Comparison of ENCODE assay signal across 21 mouse cellular contexts in the genomic region with DNA sequence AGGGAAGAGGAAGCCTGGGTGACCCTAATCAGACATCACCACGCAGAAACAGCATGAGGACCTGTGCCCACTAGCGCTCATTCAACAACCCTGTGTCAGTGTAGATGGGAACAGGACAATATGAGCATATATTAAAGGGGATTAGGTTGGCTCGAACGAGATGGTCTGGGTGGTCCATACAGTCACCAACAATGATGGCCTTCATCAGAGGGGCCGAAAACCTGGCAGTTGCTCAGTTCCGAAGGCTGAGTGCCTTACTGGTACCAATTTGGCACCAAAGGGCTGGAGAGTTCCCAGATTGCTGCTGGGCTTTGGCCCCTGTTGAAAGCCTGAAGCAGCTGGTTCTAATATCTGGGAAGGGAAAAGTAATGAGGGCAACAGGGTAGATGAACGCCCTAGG. TPM values are rescaled to one million over a fixed set of nuclear protein-coding genes. Genes with fewer than 3 reads are reported as not detected.
DNase-seq lines count a peak whose midpoint lies in the region; ATAC-seq lines count a peak whose summit lies in the region.
"Had no signal": no experiment of that assay in that cellular context is flagged by ENCODE, and none has a peak within 500 bp of the region (broad histone marks: within the 10 kb centered on the region; RNA-seq: fewer than 3 reads in every experiment).

No protein-coding gene starts in this region.

- peak; percentile 82 for ATAC-seq in forebrain, embryonic 15.5 days (replicated peaks)
- ATAC-seq: CD4-positive, CD25-positive, alpha-beta regulatory T cell, adult 4 months had no signal

- H3K9ac ChIP-seq in forebrain, embryonic 15.5 days (replicated peaks) = no peak overlapping the region
- H3K9ac ChIP-seq: embryonic facial prominence, embryonic 12.5 days; heart, embryonic 13.5 days; kidney, embryonic 15.5 days; midbrain, embryonic 12.5 days; neural tube, embryonic 12.5 days had no signal

- WGBS in heart, embryonic 10.5 days = 75% methylated on average over 7 of the region's 7 CpGs
- WGBS in forebrain, embryonic 15.5 days = 44% methylated on average over 7 of the region's 7 CpGs

- DNase-seq in heart, embryonic 10.5 days (ENCODE audit: low spot score) = peak; percentile 58
- DNase-seq in heart, postnatal 25 days (ENCODE audit: low spot score) = no peak
- DNase-seq in right cerebral cortex, postnatal 10 days (ENCODE audit: low spot score in 2 of 2) = peak; percentile 77 to 81
- no peak for DNase-seq in right cerebral cortex, postnatal 14 days
- peak; percentile 66 to 70 for DNase-seq in layer of hippocampus, postnatal 10 days (ENCODE audit: low spot score in 2 of 2)
- no peak for DNase-seq in lung, postnatal 10 days
- no peak for DNase-seq in lung, postnatal 4 days
- DNase-seq: adrenal gland, adult 2 months; gastrocnemius, postnatal 36 days; thymus, postnatal 4 days had no signal

- H3K27me3 ChIP-seq in heart, embryonic 10.5 days (ENCODE audit: insufficient read depth, poor library complexity, severe bottlenecking) = peaks cover 9% of the 10 kb centered on the region; the same call in 1 of the 2 replicates
- no peaks in the 10 kb centered on the region for H3K27me3 ChIP-seq in forebrain, embryonic 15.5 days
- H3K27me3 ChIP-seq: neural tube, embryonic 12.5 days had no signal

- H3K27ac ChIP-seq in heart, embryonic 10.5 days = no peak overlapping the region
- 0 out of 2 replicates have a peak overlapping the region, but pooled peaks have one; percentile 31 for H3K27ac ChIP-seq in forebrain, embryonic 15.5 days (replicated peaks)
- H3K27ac ChIP-seq: embryonic facial prominence, embryonic 12.5 days; heart, embryonic 13.5 days; kidney, embryonic 15.5 days; midbrain, embryonic 12.5 days; neural tube, embryonic 12.5 days had no signal

- intact Hi-C loops in heart, postnatal 25 days (cut with DNase I) = loop anchor here (5.0 kb wide), 2 partner anchors 224 to 279 kb away; no protein-coding TSS in a partner anchor

- H3K36me3 ChIP-seq in heart, embryonic 10.5 days = no peaks in the 10 kb centered on the region
- no peaks in the 10 kb centered on the region for H3K36me3 ChIP-seq in forebrain, embryonic 15.5 days
- H3K36me3 ChIP-seq: embryonic facial prominence, embryonic 12.5 days; heart, embryonic 13.5 days; kidney, embryonic 15.5 days; midbrain, embryonic 12.5 days; neural tube, embryonic 12.5 days had no signal

- H3K4me1 ChIP-seq in heart, embryonic 10.5 days = no peaks in the 10 kb centered on the region
- 0 out of 2 replicates have a peak, but pooled peaks cover 7% of the 10 kb centered on the region for H3K4me1 ChIP-seq in forebrain, embryonic 15.5 days
- H3K4me1 ChIP-seq: embryonic facial prominence, embryonic 12.5 days; kidney, embryonic 15.5 days; midbrain, embryonic 12.5 days; neural tube, embryonic 12.5 days had no signal

- H3K4me3 ChIP-seq in heart, embryonic 10.5 days = no peak overlapping the region
- H3K4me3 ChIP-seq in forebrain, embryonic 15.5 days = no peak overlapping the region
- H3K4me3 ChIP-seq: embryonic facial prominence, embryonic 12.5 days; heart, embryonic 13.5 days; kidney, embryonic 15.5 days; midbrain, embryonic 12.5 days; neural tube, embryonic 12.5 days had no signal

- no peaks in the 10 kb centered on the region for H3K9me3 ChIP-seq in heart, embryonic 10.5 days
- H3K9me3 ChIP-seq in forebrain, embryonic 15.5 days = no peaks in the 10 kb centered on the region
- H3K9me3 ChIP-seq: embryonic facial prominence, embryonic 12.5 days; heart, embryonic 13.5 days; kidney, embryonic 15.5 days; midbrain, embryonic 12.5 days; neural tube, embryonic 12.5 days had no signal

- no peak overlapping the region for H3K4me2 ChIP-seq in forebrain, embryonic 15.5 days (replicated peaks)
- H3K4me2 ChIP-seq: embryonic facial prominence, embryonic 12.5 days; heart, embryonic 13.5 days; kidney, embryonic 15.5 days; midbrain, embryonic 12.5 days; neural tube, embryonic 12.5 days had no signal

RNA-seq across cellular contexts. Expression of gene Mc3r, which starts 25.4 kb away (rescaled TPM):
- polyA plus RNA-seq in heart, embryonic 10.5 days (2016; fragmentation: Nextera tagmentation; extraction: Ambion mirVana) = not detected in 2 replicates
- total RNA-seq in heart, postnatal 25 days (2021) = not detected
- 0.18 and 0.24 TPM in 2 replicates for polyA plus RNA-seq in forebrain, embryonic 15.5 days (2015; fragmentation: Nextera tagmentation; extraction: Ambion mirVana)
- under 1 TPM; 0.29 to 0.39 TPM for total RNA-seq in layer of hippocampus, postnatal 10 days (2021)
- total RNA-seq: adrenal gland, adult 2 months; common myeloid progenitor, adult 5-6 weeks; gastrocnemius, postnatal 36 days; hematopoietic stem cell, adult 5-6 weeks had no signal
- polyA plus RNA-seq: CD4-positive, CD25-positive, alpha-beta regulatory T cell, adult 4 months; embryonic facial prominence, embryonic 12.5 days; heart, embryonic 13.5 days; intestine, embryonic 14.5 days; kidney, embryonic 15.5 days; midbrain, embryonic 12.5 days; neural tube, embryonic 12.5 days; spleen, adult 2 months had no signal

Comparison
In these comparisons a context has a peak if more than half of its experiments do, and no peak if none do; other contexts are left out.
1. DNase-seq: peak in heart, embryonic 10.5 days (single experiment), right cerebral cortex, postnatal 10 days (2 of 2) and layer of hippocampus, postnatal 10 days (2 of 2); none in heart, postnatal 25 days (single experiment), right cerebral cortex, postnatal 14 days (single experiment), lung, postnatal 10 days (single experiment) and lung, postnatal 4 days (0 of 2).